Mouse (Mus musculus) regulatory T cell (primary cell): ENCODE data around the gene Gm14418.

Source experiments
- in situ Hi-C: fragments of 300-600 bp; cut with MboI, MseI; formaldehyde crosslinking; loops from one replicate; pipeline ENCODE4 v1.15.1; 2025; ENCODE audit warnings: high pct_unique_total_duplicates

Gm14418 gene

GRCm38 (mm10) chr2:177398096-177398495 is at the start of gene Gm14418:
TSS of gene Gm14418 (minus strand) at chr2:177398320.
- in situ Hi-C loops = loop anchor here (25.0 kb wide), 1 partner anchor 114 kb away; no protein-coding TSS in a partner anchor
